Mouse (Mus musculus) limb, embryonic 13.5 days (tissue): Measurements from ENCODE around the gene Schip1. TPM values are rescaled to one million over a fixed set of nuclear protein-coding genes. Genes with fewer than 3 reads are reported as not detected.
"Not testable (repeated sequence)": the region's sequence is repeated elsewhere in the genome, so short reads cannot be mapped to it uniquely, and the experiment has no call there.

Source experiments
- ATAC-seq: fragments of 200-750 bp; cut with Nextera tagmentation; 2 replicates; pipeline ENCODE4 v1.8.0; 2017; ENCODE audit warnings: low read depth, moderate number of reproducible peaks, moderate TSS enrichment; ENCODE audit not compliant: low FRiP score
- H3K27ac ChIP-seq: fragments of 300-500 bp; sonication (generic); 2 replicates; pipeline ENCODE4 v1.5.1; 2015; ENCODE audit warnings: inconsistent platforms, mild to moderate bottlenecking, moderate library complexity
- H3K27me3 ChIP-seq: fragments of 300-500 bp; sonication (generic); 2 replicates; pipeline ENCODE4 v1.6.1; 2015; ENCODE audit warnings: mild to moderate bottlenecking, inconsistent platforms
- H3K36me3 ChIP-seq: fragments of 300-500 bp; sonication (generic); 2 replicates; pipeline ENCODE4 v1.6.1; 2015; ENCODE audit warnings: inconsistent platforms, mild to moderate bottlenecking, moderate library complexity
- H3K4me1 ChIP-seq: fragments of 300-500 bp; sonication (generic); 2 replicates; pipeline ENCODE4 v1.6.1; 2015; ENCODE audit warnings: inconsistent platforms
- H3K4me2 ChIP-seq: fragments of 300-500 bp; sonication (generic); replicated peaks from 2 replicates; pipeline ENCODE4 v1.6.1; 2015; ENCODE audit warnings: inconsistent platforms, mild to moderate bottlenecking, moderate library complexity
- H3K4me3 ChIP-seq: fragments of 300-500 bp; sonication (generic); 2 replicates; pipeline ENCODE4 v1.5.1; 2015; ENCODE audit warnings: moderate library complexity, mild to moderate bottlenecking, inconsistent platforms
- H3K9ac ChIP-seq: fragments of 300-500 bp; sonication (generic); 2 replicates; pipeline ENCODE4 v1.6.1; 2015; ENCODE audit warnings: mild to moderate bottlenecking, inconsistent platforms
- H3K9me3 ChIP-seq: fragments of 300-500 bp; sonication (generic); 2 replicates; pipeline ENCODE4 v1.6.1; 2016; ENCODE audit warnings: inconsistent platforms
- WGBS: fragments of 180-500 bp; shearing (Covaris S2); methylation state at CpG from one replicate; pipeline ENCODE4 v1.1.7; 2015; 5-methylcytosine and 5-hydroxymethylcytosine counted together
- polyA plus RNA-seq: library from polyadenylated mRNA; unstranded; fragments of >200 nt; fragmentation: Nextera tagmentation; extraction: Ambion mirVana; gene quantifications from 2 replicates; pipeline ENCODE4 v1.2.1, GENCODE M21; 2015

Gene Schip1
- polyA plus RNA-seq, 1 experiment from 2014 or later = 21.4 TPM

- Histone ChIP-seq H3K9me3 (no peaks in the 10 kb centered on the region), H3K4me2 (no peak overlapping the region), H3K27ac (no peak overlapping the region), H3K27me3 (peaks cover 19% of the 10 kb centered on the region), H3K4me3 (no peak overlapping the region), H3K36me3 (no peaks in the 10 kb centered on the region), H3K9ac (no peak overlapping the region), H3K4me1 (no peaks in the 10 kb centered on the region)
- 67% methylated on average over 4 of the region's 4 CpGs for WGBS
- no peak for ATAC-seq
These were observed 12.8 kb downstream of the Schip1 start for GRCm38 (mm10) chr3:68077406-68077805.

GRCm38 (mm10) chr3:68085024-68085423 is 20.4 kb downstream of the Schip1 start:
- H3K9ac ChIP-seq = no peak overlapping the region
- WGBS = 80% methylated on average over 2 of the region's 2 CpGs
- ATAC-seq = no peak

GRCm38 (mm10) chr3:68092108-68092507 is 27.5 kb downstream of the Schip1 start:
- Histone ChIP-seq H3K36me3 (no peaks in the 10 kb centered on the region), H3K4me3 (no peak overlapping the region), H3K27me3 (peaks cover 65% of the 10 kb centered on the region), H3K4me1 (peaks cover 6% of the 10 kb centered on the region; the same call in 1 of the 2 replicates), H3K27ac (no peak overlapping the region), H3K9me3 (no peaks in the 10 kb centered on the region), H3K4me2 (no peak overlapping the region), H3K9ac (no peak overlapping the region)
- ATAC-seq = no peak
- WGBS = 35% methylated on average over 4 of the region's 4 CpGs

More at GRCm38 (mm10) chr3:68085024-68085423, 20.4 kb downstream of the Schip1 start:
- H3K4me3 ChIP-seq = no peak overlapping the region
- H3K27me3 ChIP-seq = peaks cover 49% of the 10 kb centered on the region
- H3K27ac ChIP-seq = no peak overlapping the region
- H3K4me1 ChIP-seq = no peaks in the 10 kb centered on the region
- H3K36me3 ChIP-seq = no peaks in the 10 kb centered on the region
- H3K4me2 ChIP-seq = no peak overlapping the region
- no peaks in the 10 kb centered on the region for H3K9me3 ChIP-seq

- Histone ChIP-seq H3K27me3 (peaks cover 72% of the 10 kb centered on the region), H3K4me2 (no peak overlapping the region), H3K9ac (no peak overlapping the region), H3K4me3 (no peak overlapping the region), H3K4me1 (peaks cover 8% of the 10 kb centered on the region; the same call in 1 of the 2 replicates), H3K27ac (no peak overlapping the region), H3K36me3 (no peaks in the 10 kb centered on the region), H3K9me3 (no peaks in the 10 kb centered on the region)
- WGBS = 19% methylated on average over 4 of the region's 4 CpGs
- 0 out of 2 replicates have a peak, but pooled peaks have one; percentile 32 for ATAC-seq
These were observed 32.3 kb downstream of the Schip1 start for GRCm38 (mm10) chr3:68096724-68097431.

- H3K4me3 ChIP-seq, H3K27ac ChIP-seq, H3K9me3 ChIP-seq, H3K4me1 ChIP-seq, H3K4me2 ChIP-seq, ATAC-seq, H3K9ac ChIP-seq, H3K36me3 ChIP-seq: not testable (repeated sequence)
- peaks cover 68% of the 10 kb centered on the region for H3K27me3 ChIP-seq
- WGBS = 84% methylated on average over 6 of the region's 6 CpGs
These were observed 35.0 kb downstream of the Schip1 start for GRCm38 (mm10) chr3:68099561-68099960.

GRCm38 (mm10) chr3:68101343-68101742 is 36.7 kb downstream of the Schip1 start:
- 63% methylated on average over 4 of the region's 4 CpGs for WGBS
- Histone ChIP-seq H3K4me1 (peaks cover 8% of the 10 kb centered on the region; the same call in 1 of the 2 replicates), H3K9ac (no peak overlapping the region), H3K4me2 (no peak overlapping the region), H3K9me3 (no peaks in the 10 kb centered on the region), H3K4me3 (no peak overlapping the region), H3K27me3 (peaks cover 67% of the 10 kb centered on the region), H3K36me3 (no peaks in the 10 kb centered on the region), H3K27ac (no peak overlapping the region)
- ATAC-seq = no peak

- Histone ChIP-seq H3K27ac (no peak overlapping the region), H3K36me3 (no peaks in the 10 kb centered on the region), H3K4me2 (no peak overlapping the region), H3K9ac (no peak overlapping the region), H3K4me3 (no peak overlapping the region), H3K9me3 (no peaks in the 10 kb centered on the region), H3K27me3 (peaks cover 58% of the 10 kb centered on the region), H3K4me1 (no peaks in the 10 kb centered on the region)
- WGBS = 57% methylated on average over 2 of the region's 2 CpGs
- no peak for ATAC-seq
These were observed 40.6 kb downstream of the Schip1 start for GRCm38 (mm10) chr3:68105081-68105685.

GRCm38 (mm10) chr3:68121338-68121737 is 56.7 kb downstream of the Schip1 start:
- no peaks in the 10 kb centered on the region for H3K9me3 ChIP-seq
- H3K27ac ChIP-seq = no peak overlapping the region
- H3K4me3 ChIP-seq = no peak overlapping the region
- no peaks in the 10 kb centered on the region for H3K36me3 ChIP-seq
- H3K27me3 ChIP-seq = peaks cover 5% of the 10 kb centered on the region; the same call in 1 of the 2 replicates
- H3K4me1 ChIP-seq = no peaks in the 10 kb centered on the region
- WGBS = 57% methylated on average over 5 of the region's 5 CpGs
- H3K4me2 ChIP-seq = no peak overlapping the region
- ATAC-seq = no peak
- no peak overlapping the region for H3K9ac ChIP-seq

- Histone ChIP-seq H3K27ac (no peak overlapping the region), H3K27me3 (peaks cover 17% of the 10 kb centered on the region; the same call in 1 of the 2 replicates), H3K36me3 (no peaks in the 10 kb centered on the region), H3K9ac (no peak overlapping the region), H3K4me2 (no peak overlapping the region), H3K4me1 (no peaks in the 10 kb centered on the region), H3K4me3 (no peak overlapping the region), H3K9me3 (no peaks in the 10 kb centered on the region)
- 69% methylated on average over 6 of the region's 6 CpGs for WGBS
- ATAC-seq = no peak
These were observed 61.8 kb downstream of the Schip1 start for GRCm38 (mm10) chr3:68126284-68126856.

- no peak overlapping the region for H3K9ac ChIP-seq
- H3K9me3 ChIP-seq = no peaks in the 10 kb centered on the region
- no peaks in the 10 kb centered on the region for H3K4me1 ChIP-seq
- no peak for ATAC-seq
- 73% methylated on average over 1 of the region's 1 CpGs for WGBS
- peaks cover 18% of the 10 kb centered on the region; the same call in 1 of the 2 replicates for H3K27me3 ChIP-seq
- H3K27ac ChIP-seq = no peak overlapping the region
- no peaks in the 10 kb centered on the region for H3K36me3 ChIP-seq
- H3K4me3 ChIP-seq = no peak overlapping the region
- H3K4me2 ChIP-seq = no peak overlapping the region
These were observed 65.8 kb downstream of the Schip1 start for GRCm38 (mm10) chr3:68130386-68130785.

- 48% methylated on average over 5 of the region's 5 CpGs for WGBS
These were observed 74.4 kb downstream of the Schip1 start for GRCm38 (mm10) chr3:68138833-68139627.

GRCm38 (mm10) chr3:68150688-68151087 is 86.1 kb downstream of the Schip1 start:
- H3K36me3 ChIP-seq = no peaks in the 10 kb centered on the region
- H3K9me3 ChIP-seq = no peaks in the 10 kb centered on the region
- H3K4me1 ChIP-seq = no peaks in the 10 kb centered on the region
- no peak overlapping the region for H3K27ac ChIP-seq
- H3K4me3 ChIP-seq = no peak overlapping the region
- WGBS = 79% methylated on average over 8 of the region's 8 CpGs
- ATAC-seq = no peak
- peaks cover 60% of the 10 kb centered on the region for H3K27me3 ChIP-seq
- H3K9ac ChIP-seq = no peak overlapping the region
- H3K4me2 ChIP-seq = no peak overlapping the region

More at GRCm38 (mm10) chr3:68138833-68139627, 74.4 kb downstream of the Schip1 start:
- Histone ChIP-seq H3K9me3 (no peaks in the 10 kb centered on the region), H3K4me2 (no peak overlapping the region), H3K4me1 (no peaks in the 10 kb centered on the region), H3K4me3 (no peak overlapping the region), H3K36me3 (no peaks in the 10 kb centered on the region), H3K9ac (no peak overlapping the region), H3K27me3 (peaks cover 11% of the 10 kb centered on the region; the same call in 1 of the 2 replicates), H3K27ac (no peak overlapping the region)
- ATAC-seq = no peak
